Mouse (Mus musculus): ENCODE measurements around the gene Atf5.

Atf5 gene

DNA sequence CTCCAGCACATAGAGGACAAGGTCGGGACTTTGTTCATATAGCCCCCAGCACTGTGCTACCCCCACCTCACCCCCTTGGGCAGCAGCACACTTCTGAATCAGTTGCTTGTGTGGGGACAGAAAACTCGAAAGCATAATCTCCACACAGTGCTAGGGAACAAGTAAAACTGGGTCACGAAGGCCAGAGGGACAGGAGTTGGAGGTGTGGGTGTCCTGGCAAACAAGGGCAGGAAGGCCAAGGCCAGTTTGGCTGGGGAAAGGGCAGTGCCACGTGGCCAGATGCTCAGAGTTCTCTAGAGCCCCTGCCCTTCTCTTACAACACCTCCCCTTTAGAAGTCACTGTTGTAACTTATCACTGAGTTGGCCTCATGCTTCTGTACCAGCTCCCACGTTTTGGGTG, 3.4 kb upstream of the Atf5 start:
- WGBS, result 39% methylated on average over 5 of the region's 5 CpGs

DNA sequence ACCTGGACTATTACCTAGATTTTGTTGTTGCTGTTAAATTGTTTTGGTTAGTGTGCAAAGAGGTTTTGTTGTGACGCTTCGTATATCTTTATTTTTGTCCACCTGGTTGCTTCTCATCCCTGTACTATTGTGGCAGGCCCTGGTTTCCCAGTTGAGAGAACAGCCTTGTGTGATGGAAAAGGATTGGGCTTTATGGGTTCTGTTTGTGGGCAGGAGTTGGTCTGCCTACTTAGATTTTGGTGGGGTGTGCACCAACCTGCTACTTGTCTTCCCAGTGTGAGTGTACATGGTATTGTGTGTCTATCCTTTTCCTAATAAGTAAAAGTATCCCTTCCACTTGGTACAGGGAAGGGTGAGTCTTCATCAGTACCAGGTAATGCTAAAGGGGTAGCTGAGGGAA, 2.9 kb upstream of the Atf5 start:
- 80% methylated on average over 2 of the region's 2 CpGs for WGBS

DNA sequence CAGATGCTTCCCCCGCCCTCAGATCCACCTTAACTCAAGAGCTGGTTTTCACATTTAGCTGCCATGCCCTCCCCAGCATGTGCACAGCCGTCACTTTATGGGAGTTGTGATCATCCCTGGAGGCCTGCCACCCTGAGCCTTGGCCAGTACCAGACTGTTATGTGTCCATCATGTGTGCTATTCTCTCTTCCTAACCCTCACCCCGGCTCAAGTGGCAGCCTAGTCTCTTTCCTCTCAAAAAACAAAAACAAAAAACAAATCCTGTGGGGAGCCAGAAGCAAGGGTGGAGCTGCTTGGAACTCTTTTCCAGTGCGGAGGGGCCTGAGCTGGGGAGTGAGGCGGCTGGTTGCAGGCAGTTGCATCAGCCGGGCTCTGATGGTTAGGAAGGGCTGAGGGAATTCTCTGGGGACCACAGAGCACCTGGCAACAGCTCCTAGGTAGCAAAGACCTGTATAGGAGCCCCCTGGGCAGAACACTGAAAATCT, 2.3 kb upstream of the Atf5 start:
- 23% methylated on average over 6 of the region's 6 CpGs for WGBS

DNA sequence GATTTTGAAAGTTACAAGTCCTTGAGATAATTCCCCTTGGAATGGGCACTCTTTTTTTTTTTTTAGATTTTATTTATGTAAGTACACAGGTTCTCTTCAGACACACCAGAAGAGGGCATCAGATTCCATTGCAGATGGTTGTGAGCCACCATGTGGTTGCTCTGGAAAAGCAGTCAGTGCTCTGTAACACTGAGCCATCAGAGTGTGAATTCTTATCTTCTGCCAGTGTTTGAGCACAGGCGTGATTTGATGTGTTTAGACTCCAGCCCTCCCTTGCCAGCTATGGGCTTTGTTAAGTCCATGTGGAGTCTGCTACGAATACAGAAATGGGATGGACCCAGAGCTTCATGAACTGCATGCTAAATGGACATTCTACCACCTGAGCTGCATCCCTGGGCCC, 1.7 kb upstream of the Atf5 start:
- WGBS, result 21% methylated on average over 2 of the region's 2 CpGs

DNA sequence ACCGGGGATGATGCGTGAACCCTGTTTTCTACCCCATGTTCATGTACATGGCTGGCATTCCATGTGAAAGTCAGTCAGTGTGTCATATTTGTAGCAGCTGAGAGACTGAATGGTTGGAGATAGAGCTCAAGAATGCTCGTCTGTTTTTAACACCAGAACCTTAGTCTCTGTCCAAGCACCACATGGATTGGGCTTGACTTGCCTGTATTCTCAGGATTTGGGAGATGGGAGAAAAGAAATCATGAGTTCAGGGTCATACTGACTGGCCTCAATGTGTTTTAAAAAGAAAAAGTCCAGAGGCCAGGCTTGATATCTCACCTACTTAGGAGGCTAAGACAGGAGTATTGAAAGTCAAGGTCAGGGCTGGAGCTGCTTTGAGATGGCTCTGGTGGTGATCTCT, 983 bp upstream of the Atf5 start:
- 13% methylated on average over 3 of the region's 3 CpGs for WGBS

DNA sequence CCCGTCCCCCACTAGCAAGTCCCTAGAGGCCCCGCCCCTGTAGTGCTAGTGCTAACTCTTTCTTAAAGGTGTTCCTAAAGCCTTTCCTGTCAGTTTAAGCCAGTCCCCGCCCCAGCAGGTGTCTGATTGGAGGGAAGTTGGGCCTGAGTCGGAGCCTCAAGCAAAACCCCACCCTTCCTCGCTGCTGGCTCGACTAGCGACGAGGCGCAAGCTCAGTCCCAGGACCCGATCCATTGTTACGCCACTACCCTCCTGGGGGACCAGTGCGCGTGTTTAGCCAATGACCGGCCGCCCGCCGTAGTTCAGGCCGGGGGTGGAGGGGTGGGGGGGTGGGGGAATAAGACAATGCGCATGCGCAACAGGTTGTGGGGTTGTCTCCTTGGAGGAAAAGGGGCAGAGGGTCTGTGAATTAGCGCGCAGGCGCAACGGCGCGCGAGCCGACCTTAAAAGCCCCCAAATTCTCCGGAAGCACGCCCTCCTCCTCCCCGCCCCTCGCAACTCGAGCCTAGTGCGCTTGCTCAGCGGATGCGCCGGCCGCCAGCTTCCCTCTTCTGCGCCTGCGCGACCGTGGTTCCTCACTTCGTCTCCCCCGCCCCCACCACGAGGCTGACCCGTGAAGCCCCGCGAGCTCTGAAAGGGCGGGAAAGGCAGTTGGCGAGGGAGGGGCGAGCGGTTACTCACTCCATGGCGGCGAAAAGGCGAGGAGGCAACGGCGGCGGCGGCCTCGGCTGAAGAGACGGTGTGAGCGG, 563 bp downstream of the Atf5 start, which contains the start of the genes Nup62 and Il4i1:
Gene Nup62 (plus strand): TSS at position 368 of the 749 bp plus-strand sequence.
Gene Il4i1 (plus strand): TSS at position 667 of the 749 bp plus-strand sequence.
- WGBS, result 0% methylated on average over 60 of the region's 62 CpGs

DNA sequence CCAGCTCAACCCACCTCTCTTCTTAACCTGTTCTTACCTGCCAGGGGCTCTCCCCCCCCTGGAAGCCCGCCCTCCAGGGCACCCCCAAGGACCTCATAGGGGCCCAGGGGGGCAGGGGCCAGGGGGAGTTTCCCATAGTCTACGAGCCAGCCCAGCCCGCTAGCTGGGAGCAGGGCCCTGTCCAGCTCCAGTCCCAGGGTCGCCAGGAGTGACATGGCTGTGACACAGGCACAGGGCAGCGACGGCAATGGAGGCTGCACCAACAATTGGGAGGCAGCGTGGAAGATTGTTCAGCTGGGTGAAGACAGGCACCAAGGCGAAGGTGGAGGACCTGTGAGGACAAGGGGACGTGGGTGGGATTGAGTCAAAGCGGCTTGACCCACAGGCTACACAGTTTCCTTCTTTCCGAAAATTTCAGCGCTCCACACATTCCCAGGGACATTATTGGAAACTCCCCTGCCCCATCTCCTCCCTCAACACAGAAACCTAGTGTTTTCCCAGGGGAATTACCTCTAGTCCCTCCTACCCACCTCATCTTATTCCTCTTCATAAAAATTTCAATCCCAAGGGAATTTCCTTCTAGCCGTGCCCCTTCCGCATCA, 1.4 kb downstream of the Atf5 start:
- WGBS, result 37% methylated on average over 14 of the region's 14 CpGs

DNA sequence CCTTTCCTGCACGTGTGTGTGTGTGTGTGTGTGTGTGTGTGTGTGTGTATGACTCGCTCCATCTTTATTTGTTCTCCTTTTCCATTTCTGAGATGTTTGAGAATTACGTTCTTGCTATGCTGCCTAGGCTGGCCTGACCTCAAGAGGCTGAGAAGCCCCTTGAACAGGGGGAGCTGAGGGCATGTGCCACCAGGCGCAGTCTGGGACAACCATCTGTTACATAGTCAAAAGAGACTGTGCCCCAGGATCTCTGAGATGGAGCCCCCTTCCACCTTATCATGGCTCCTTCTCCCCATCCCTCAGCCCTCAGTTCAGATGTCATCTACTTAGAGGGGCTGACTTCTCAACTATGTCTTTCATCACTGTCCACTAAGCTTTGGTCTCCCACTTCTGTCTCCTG, 2.0 kb downstream of the Atf5 start:
- WGBS, result 89% methylated on average over 4 of the region's 4 CpGs

DNA sequence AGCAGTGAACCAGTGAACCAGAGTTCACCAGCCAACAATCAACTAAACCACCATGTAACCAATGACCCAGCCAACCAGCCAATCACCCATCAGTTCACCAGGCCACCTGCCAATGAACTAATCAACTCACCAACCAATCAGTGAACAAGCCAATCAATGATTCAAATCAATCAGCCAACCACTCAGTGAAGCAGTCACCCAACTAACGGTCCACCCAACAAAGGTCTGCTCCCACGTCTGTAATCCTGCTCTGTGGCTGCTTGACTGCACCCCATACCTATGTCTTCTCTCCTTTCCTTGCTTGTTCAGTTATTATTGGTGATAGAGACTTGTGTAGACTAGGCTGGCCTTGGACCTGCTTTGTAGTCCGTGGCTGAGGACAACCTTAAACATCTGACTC, 2.5 kb downstream of the Atf5 start:
- 94% methylated on average over 3 of the region's 3 CpGs for WGBS

DNA sequence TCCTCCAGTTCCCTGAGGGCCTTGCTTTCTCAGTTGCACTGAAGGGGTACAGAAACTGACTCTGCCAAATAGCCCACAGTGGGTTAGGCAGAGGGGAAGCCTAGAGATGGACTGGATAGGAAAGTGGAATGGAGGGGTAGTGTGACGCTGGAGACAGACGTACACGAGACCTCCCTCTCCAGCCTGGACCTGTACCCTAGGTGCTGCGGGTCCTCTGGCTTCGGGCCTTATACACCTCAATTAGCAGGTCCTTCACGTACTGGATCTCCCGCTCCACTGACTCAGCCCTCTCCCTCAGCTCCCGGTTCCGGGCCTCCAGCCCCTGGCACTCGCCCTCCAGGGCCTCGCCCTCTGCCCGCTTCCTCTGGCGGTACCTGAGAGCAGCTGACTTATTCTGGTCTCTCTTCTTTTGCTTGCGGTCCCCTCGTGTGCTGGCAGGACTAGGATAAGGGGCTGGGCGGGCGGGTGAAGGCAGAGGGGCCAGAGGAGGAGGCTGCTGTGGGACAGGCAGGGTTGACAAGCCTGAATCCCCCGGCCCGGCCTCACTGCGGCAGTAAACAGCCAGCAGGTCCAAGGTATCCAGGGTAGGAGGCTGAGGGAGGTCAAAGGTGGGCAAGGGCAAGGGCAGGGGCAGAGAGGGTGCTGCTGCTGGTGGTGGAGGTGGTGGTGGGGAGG, 3.7 kb downstream of the Atf5 start:
- WGBS, result 96% methylated on average over 20 of the region's 20 CpGs

DNA sequence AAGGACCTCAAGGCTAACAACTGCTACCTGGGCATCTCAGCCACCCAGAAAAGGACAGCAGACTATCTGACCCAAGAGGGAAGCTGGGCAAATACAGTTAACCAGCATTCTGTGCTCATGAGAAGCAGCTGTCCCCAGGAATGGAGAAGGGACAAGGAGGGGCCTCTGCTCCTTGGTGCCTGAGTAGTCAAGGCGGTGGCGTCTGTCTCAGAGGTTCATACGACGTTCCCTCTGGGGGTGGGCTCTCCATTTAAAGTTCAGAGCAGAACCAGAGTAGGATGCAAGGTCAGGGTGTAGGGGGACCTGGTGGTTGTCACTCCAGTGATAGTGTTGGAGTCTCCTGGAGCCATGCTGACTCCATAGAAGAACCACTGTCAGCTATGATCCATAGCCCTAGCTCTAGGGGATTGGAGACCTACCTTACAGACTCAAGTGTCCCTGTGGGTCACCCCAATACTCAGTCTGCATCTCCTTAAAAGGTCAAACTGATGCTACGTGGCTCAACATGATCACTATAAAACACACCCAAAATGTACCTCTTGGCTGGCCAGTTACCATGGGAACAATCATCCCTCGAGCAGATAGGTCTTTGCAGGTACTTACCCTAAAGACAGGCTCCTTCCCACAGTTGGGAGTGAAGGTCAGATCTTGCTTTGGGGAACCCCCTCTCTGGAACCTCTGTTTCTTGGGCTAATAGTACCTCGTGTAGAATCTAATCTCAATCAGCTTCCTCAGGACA, 5.5 kb downstream of the Atf5 start:
- 90% methylated on average over 7 of the region's 7 CpGs for WGBS

DNA sequence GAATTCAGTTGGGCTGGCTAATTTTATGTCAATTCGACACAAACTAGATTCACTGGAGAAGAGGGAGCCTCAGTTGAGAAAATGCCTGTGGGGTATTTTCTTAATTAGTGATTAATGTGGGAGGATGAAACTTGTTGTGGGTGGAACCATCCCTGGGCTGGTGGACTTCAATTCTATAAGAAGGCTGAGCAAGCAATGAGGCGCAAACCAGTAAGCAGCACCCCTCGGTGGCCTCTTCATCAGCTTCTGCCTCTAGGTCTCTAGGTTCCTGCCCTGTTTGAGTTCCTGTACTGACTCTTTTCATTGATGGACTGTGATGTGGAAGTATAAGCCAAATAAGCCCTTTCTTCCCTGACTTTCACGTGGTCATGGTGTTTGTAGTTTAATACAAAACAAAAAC, 6.1 kb downstream of the Atf5 start:
- WGBS, result 82% methylated on average over 4 of the region's 4 CpGs

DNA sequence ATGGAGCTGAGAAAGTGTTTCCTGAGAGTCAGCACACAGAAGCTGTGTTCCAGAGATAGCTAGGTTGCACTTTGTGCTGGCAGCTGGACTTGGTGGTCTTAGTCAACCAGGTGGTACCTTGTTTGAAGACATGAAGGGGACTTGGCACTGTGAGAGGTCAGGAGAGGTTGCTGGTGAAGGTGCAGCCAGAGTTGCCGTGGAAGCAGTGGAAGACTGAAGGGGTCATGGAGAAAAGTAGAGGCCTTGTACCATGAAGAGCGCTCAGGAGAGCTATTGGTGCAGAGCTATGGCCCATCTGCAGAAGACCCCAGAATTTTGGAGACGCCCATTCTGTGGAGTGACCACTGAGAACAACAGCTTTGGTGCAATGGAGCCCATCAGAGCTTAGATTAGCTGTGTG, 7.0 kb downstream of the Atf5 start:
- 98% methylated on average over 3 of the region's 3 CpGs for WGBS

DNA sequence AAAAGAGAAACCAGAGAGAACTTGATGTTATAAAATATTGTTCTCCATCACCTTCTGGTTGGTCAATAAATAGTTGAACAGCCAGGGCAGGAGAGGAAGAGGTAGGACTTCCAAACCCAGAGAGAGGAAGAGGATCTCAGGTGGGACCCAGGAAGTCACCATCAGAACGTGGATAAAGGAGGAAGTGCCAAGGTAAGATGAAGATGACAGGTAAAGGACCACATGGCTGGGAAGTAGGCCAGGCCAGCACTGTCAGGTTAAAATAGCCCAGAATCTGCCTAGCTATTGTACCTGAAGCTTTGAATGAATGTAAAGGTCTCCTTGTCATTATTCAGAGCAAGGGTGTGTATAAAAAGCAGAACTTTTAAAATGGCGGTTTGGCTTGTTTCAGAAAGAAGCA, 7.5 kb downstream of the Atf5 start:
- WGBS, result 84% methylated on average over 2 of the region's 2 CpGs

DNA sequence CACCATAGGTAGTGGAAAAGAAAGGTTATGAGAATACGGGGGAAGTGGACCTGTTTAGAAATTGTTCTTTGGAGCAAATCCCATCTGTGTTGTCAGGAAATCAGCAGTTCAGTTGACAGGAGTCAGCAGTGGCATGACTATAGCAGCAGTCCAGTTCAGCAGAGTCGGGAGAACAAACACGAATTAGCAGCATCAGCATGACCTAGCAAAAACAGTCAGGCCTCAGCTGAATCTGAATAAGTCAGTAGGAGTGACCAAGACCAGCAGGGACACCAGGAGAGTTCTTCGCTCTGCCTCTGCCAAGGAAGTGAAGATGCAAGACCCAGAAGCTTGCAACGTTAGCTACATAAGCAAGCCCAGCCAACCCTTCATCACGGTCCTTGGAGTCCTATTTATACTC, 23.7 kb downstream of the Atf5 start:
- 76% methylated on average over 6 of the region's 6 CpGs for WGBS

DNA sequence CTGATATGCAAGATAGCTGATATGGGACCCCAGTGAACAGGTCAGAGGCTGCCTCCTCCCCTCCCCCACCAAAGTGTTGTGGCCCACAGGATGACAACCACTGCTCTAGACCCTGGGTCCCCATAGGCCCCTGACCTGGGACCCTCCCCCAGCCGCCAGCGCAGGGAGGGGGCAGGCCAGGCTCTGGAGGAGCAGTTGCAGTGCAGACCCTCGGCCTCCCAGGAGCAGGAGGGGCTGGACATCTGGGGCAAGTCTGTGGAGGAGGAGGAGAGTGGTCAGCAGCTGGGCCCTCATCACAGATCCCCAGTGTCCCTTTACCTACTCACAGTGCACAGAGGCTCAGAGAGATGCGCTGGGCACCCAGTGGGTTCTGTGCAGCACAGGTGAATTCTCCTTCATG, 26.4 kb downstream of the Atf5 start:
- 79% methylated on average over 4 of the region's 4 CpGs for WGBS

DNA sequence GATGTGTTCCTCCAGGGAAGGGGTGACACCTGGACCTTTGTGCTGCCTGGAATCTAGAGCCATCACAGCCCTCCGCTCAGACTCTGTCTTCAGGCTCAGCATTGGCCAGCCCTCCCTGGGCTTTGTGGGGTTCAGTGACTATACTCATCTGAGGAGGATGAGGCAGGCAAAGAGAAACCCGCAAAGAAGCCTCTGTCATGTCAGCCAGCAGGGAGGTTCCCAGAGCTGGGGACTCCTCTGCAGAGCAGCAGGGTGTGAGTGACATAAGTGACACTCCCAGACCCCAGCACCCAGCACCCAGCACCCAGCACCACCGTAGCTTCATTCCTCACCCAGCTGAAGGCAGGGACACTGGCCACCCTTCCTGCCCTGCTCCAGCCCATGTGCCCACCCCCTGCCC, 26.9 kb downstream of the Atf5 start:
- WGBS, result 72% methylated on average over 3 of the region's 3 CpGs

DNA sequence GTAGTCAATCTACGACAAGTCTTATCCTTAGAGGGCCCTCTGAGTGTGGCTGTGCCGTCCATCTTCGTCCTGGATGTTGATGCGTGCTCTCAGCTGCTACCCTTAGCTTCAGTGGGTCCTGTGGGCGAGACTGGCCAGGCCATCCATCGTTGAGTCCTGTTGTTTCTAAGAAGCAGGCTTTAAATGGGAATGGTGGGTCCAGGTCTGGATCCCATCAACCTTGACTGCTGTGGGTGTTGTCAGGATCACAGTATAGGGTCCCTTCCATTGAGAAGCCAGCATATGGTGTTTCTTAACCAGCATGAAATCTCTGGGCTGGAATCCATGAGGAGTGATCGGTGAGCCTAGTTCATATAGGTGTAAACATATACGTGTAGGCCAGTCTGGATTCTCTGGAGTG, 36.4 kb downstream of the Atf5 start:
- 91% methylated on average over 8 of the region's 8 CpGs for WGBS

DNA sequence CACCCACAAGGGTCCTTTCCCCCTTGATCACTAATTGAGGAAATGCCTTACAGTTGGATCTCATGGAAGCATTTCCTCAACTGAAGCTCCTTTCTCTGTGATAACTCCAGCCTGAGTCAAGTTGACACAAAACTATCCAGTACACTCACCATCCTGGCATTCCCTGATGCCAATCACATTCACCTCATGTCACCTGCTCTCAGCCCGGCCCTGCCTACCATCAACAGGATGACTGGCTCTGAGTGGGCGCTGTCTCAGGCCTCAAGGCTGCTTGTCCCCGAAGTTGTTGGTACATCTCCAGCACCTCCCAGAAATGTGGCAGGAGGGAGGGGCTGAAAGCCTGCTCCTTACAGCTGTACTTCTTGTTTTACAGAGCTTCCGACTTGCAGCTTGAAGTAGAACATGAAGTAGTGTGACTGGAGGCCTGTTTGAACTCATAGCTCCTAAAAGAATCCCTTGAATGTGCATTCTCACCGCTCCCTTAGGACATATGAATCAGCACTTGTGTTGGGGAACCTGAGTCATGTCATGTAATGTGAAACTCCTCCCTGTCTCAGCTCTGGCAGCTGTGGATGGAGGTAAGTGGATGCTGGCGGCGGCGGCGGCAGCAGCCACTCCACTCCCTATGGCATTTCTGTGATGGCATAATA, 39.5 kb downstream of the Atf5 start:
- WGBS, result 81% methylated on average over 9 of the region's 9 CpGs

DNA sequence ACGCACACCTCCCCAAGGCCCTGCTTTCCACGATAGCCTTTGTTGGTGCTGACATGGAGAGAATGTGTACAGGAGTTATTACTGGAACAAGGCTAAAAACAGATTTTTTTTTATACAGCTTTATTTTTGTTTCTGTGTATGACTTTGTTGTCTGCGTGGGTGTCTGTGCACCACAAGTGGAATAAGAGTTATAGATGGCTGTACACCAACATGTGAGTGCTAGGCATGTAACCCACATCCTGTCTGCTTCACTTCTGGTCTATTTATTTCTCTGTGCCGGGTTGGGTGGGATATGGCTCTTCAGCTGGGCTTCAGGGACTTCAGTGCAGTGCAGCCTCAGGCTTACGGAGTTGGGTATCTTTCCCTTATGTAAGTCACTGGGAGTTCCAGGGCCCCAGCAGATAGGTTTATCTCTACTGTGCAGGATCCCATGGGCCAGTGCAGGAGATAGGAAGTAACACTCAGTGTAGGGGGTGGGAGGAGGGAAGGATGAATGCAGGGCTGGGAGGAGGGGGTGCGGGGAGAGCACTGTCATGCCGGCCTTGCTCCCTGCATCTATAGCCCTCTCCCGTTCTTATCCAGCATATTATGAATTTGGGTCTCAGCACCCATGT, 43.8 kb downstream of the Atf5 start:
- WGBS, result 68% methylated on average over 8 of the region's 8 CpGs

DNA sequence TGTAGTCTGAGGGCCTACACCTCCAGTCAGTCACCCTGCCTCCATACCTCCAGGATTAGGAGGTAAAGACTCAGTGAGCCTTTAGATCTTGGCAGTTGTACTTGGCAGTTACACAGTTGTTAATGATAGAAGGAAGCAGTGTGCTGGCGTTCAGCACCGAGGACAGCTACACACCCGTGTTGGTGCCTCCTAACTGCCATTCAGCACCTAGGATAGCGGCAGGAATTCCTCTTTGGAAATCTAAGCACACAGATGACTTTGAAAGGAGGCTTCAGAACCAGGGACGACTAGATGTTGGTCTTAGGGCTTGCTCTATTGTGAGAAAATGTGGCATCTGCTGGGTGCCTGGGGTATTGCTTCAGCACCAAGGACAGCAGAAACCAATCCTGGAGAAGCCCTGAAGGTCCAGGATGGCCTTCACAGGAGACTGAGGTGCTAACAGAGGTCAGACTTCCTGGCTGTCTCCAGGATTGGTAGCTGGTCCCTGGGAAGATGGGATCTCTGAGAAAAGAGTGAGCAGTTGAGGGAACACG, 46.3 kb downstream of the Atf5 start:
- WGBS, result 30% methylated on average over 6 of the region's 6 CpGs

Measured in cerebral cortex, adult 2 months (tissue).